Mouse (Mus musculus) cerebellum, postnatal 14 days (tissue): ENCODE results near the gene Tas2r143.

Experiments
- DNase-seq, 2 experiments: peaks; one replicate each; pipeline ENCODE4 v3.0.0; 2021; ENCODE audit warnings: mixed read lengths in 2 of 2

Tas2r143 gene

DNA sequence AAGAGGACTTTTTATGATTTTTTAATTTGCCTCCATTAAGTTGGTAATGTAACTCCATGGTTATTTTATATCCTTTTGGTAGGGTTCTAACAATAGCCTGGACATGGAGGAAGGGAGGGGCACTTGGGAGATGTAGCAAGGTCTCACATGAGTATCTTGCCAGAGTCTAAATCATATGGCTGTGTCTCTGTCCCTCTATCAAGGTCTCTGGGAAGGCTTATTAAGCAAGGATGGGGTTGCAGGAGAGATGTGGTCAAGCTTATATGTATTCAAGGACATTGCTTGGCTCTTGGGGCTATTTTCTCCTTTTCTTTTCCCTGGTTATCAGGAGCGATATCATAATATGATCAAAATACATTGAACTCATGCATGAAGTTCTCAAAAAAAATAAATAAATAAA lies 1.0 kb upstream of the Tas2r143 start:
- no peak for DNase-seq

DNA sequence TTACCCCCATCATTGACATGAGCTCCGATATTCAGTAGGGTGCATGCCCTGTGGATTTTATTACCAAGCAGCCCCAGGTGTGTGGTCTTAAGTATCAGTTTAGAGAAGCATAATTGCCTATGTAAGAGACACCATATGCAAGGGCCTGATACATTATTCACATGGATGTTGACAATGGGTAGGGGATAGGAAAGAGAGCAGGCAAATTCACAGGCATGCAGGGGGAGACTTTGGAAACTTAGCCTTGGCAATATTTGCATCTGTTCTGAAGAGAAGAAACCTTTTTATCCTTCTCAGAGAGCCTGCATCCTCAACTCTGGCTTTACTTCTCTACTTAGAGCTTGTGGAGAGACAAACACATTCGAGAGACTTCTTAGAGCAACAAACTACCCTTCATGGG lies 5.1 kb downstream of the Tas2r143 start, which contains the start of gene Tas2r135:
Gene Tas2r135, plus strand, starts transcription at position 301 of the 400 bp plus-strand sequence.
- no peak for DNase-seq

DNA sequence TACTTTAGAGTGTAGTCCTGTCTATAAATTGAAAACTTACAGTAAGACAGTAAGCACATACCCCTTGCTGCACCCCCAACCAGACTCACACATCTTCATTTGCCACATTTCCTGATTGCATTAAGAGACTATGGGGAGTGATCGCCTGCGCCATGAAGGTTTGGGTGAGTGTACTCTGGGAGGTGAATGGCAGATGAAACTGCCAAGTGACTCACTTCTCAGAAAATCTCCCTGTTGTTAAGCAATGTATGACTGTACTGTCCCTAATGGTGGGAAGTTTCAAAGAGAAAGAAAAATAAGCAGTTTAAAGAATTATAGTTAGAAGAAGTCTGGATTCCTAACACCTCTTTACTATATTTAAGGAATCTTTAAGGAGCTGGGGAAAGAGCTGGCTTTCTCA lies 19.4 kb downstream of the Tas2r143 start:
- DNase-seq: no peak

DNA sequence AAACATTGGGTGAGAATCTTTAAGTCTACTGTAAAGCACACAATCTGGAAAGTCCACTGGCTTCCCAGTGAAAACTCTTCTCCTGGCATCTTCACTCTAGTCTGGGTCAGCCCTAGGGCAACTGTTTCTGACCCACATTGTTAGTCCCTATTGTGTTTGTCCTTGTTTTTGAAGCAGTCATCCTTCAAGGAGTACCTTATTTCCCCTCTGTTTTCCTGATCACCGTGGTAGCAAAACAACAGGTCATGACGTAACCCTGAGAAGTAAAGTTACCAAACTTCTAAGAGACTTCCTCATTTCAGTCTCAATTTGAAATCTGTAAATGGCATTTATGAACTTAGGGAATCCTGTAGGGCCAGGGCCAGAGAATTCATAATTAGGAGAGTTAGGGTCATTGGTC lies 21.4 kb downstream of the Tas2r143 start:
- DNase-seq: no peak

DNA sequence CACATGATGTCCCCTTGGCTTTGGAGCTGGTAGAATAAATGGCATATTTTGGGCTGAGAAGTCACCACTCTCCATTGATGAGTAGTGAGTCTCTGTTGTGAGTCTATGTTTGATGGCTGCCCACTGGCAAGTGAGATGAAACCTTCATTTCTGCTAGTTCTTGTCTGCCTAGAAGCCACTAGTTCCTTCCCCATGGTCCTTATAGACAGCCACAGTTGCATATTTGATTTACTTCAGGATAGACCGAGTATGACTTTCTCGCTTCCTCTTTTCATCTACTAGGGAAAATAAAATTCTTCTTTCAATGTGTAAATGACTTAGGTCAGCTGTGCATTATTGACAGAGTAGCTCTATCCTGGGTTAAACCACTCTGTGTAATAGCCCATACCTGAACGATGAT lies 24.4 kb downstream of the Tas2r143 start:
- no peak for DNase-seq

DNA sequence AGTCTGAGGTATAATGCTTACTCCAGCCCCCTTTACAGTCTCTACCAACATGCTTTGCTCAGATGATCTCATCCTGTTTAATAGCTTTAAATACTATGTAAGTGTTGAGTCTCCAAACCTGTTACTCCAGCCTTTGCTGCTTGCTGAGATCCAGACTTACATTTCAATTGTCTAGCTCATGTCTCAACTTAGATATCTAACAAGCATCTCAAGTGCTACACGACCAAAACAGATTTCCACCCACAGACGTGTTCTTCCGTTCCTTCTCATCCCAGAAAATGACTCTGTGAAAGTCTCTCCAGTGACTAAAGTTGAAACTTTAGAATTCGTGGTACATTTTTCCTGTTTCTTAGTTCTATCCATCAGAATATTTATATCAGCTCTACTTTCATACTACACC lies 26.3 kb downstream of the Tas2r143 start:
- no peak for DNase-seq

DNA sequence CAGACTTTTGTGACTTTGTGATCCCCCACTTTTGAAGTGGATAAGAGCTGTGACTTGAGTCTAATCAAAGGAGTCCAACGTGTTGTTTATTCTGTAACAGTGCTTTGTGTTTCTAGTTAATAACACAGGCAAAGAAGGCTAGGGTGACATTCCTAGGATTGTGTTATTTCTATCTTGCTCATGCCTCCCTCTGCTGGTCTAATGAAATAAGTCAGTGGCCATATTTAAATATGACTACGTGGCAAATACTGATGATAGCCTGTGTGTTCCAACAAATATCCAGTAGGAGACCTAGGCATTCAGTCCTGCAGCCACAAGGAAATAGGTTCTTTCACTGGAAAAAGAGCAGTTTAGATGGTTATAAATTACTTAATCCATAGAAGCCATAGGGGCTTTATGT lies 33.5 kb downstream of the Tas2r143 start:
- DNase-seq: no peak

DNA sequence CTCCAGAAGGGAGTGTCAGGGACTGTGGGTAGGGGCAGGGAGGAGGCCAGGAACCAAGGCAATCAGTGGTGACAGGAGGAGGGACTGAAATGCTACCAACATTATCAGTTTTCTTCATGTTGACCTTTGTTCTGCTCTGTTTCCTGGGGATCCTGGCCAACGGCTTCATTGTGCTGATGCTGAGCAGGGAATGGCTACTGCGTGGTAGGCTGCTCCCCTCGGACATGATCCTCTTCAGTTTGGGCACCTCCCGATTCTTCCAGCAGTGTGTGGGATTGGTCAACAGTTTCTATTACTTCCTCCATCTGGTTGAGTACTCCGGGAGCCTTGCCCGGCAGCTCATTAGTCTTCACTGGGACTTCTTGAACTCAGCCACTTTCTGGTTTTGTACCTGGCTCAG lies 34.4 kb downstream of the Tas2r143 start, which contains the start of gene Tas2r126:
Gene Tas2r126, plus strand, starts transcription at position 90 of the 400 bp plus-strand sequence.
- DNase-seq: no peak

DNA sequence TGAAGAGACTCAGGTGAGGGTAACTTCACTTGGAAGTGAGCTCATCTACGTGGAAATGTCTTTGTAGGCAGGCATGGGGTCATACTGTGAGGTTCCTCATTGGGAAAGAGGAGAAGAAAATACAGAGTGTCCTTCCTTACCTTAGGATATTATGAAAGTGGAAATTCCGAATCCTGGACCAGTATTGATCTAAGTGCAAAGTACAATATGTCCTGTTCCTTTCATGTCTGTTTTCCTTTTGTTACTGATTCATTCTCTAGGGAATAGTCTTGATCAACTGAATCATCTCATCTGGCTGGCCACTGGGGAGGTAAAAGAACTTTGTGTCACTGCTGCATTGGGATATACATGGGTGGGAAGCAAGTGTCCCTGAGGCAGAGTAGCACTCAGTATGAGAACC lies 35.5 kb downstream of the Tas2r143 start:
- DNase-seq: no peak

DNA sequence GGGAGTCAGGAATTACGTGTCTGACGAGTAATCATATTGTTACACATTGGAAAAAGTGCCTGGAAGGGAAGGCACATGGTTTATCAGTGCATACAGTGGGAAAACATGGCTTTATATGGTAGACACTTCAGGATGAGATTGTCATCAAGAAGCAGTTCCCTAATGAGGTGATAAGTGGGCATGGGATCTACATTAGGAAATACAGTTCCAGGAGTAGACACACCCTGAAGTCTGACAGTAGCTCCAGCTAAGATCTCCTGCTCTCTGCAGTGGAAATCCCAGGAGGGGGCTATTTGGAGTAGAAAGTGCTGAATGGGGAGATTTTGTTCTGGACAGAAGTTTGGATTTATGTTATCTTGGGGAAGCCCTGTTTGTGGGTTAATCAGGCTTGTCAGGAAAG lies 41.4 kb downstream of the Tas2r143 start:
- DNase-seq: no peak

DNA sequence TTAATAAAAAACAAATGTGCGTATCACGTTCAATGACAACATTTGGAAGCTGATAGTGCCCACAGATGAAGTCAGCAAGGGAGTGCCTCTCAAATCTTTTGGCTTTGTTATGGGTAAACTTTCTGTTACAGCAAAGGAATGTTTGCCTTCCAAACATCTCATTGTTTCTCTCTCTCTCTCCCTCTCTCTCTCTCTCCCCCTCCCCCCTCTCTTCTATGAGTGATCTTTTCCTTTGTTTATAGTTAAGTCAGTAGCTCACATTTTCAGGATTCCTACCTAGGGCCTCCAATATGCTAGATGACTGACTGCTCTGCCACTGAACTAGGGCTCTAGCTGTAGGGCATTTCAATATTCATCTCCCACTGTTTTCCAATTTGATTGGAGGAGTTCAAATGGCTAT lies 44.5 kb downstream of the Tas2r143 start:
- DNase-seq: no peak

DNA sequence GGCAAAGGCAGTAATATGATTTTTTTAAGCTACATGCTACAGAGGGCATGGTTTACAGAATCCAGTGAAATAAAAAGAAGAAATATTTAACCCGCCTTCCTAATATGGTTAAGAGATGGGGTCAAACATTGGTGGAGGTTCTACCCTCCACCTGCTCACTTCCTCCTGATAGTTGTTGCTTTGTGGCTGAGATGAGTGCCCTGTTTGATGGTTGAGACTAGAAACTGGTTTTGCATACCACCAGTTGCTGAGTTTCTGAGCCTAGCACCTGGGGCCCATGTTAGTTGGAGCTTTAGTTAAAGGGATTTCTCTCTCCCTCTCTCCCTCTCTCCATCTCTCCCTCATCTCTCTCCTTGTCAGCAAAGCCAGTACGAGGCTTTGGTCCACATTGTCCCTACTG lies 47.3 kb downstream of the Tas2r143 start:
- DNase-seq: no peak
